Mouse (Mus musculus): Measurements from ENCODE around the gene 9230112D13Rik. TPM values are rescaled to one million over a fixed set of nuclear protein-coding genes. Genes with fewer than 3 reads are reported as not detected.

The 9230112D13Rik gene
- polyA plus RNA-seq, 1 experiment from 2014 or later, result not detected

GRCm38 (mm10) chr14:34533537-34533936 lies 10.9 kb upstream of the 9230112D13Rik start:
- Histone ChIP-seq H3K36me3 (no peaks in the 10 kb centered on the region), H3K27me3 (no peaks in the 10 kb centered on the region), H3K4me2 (replicated peaks) (no peak overlapping the region), H3K27ac (replicated peaks) (no peak overlapping the region), H3K9me3 (no peaks in the 10 kb centered on the region), H3K4me3 (no peak overlapping the region), H3K9ac (replicated peaks) (no peak overlapping the region), H3K4me1 (no peaks in the 10 kb centered on the region)
- ATAC-seq (replicated peaks), result no peak
- WGBS, result 87% methylated on average over 5 of the region's 5 CpGs

- Histone ChIP-seq H3K4me3 (no peak overlapping the region), H3K27ac (replicated peaks) (no peak overlapping the region), H3K9me3 (no peaks in the 10 kb centered on the region), H3K4me1 (no peaks in the 10 kb centered on the region), H3K27me3 (0 out of 2 replicates have a peak, but pooled peaks cover 2% of the 10 kb centered on the region), H3K9ac (replicated peaks) (no peak overlapping the region), H3K36me3 (no peaks in the 10 kb centered on the region), H3K4me2 (replicated peaks) (no peak overlapping the region)
- ATAC-seq (replicated peaks), result no peak
- WGBS, result 90% methylated on average over 6 of the region's 6 CpGs
Measured at GRCm38 (mm10) chr14:34532536-34532935, 9.9 kb upstream of the 9230112D13Rik start.

- Histone ChIP-seq H3K9me3 (no peaks in the 10 kb centered on the region), H3K27ac (replicated peaks) (no peak overlapping the region), H3K27me3 (0 out of 2 replicates have a peak, but pooled peaks cover 2% of the 10 kb centered on the region), H3K4me3 (no peak overlapping the region), H3K9ac (replicated peaks) (no peak overlapping the region), H3K36me3 (no peaks in the 10 kb centered on the region), H3K4me1 (no peaks in the 10 kb centered on the region), H3K4me2 (replicated peaks) (no peak overlapping the region)
- ATAC-seq (replicated peaks), result no peak
- WGBS, result 63% methylated on average over 8 of the region's 8 CpGs
Measured at GRCm38 (mm10) chr14:34528804-34529203, 6.2 kb upstream of the 9230112D13Rik start.

- WGBS, result 93% methylated on average over 8 of the region's 8 CpGs
- Histone ChIP-seq H3K9me3 (no peaks in the 10 kb centered on the region), H3K9ac (replicated peaks) (no peak overlapping the region), H3K27me3 (no peaks in the 10 kb centered on the region), H3K27ac (replicated peaks) (no peak overlapping the region), H3K4me3 (no peak overlapping the region), H3K4me1 (no peaks in the 10 kb centered on the region), H3K36me3 (no peaks in the 10 kb centered on the region), H3K4me2 (replicated peaks) (no peak overlapping the region)
- ATAC-seq (replicated peaks), result no peak
Measured at GRCm38 (mm10) chr14:34517959-34518544, 4.5 kb downstream of the 9230112D13Rik start.

GRCm38 (mm10) chr14:34516960-34517577 lies 5.5 kb downstream of the 9230112D13Rik start:
- Histone ChIP-seq H3K4me1 (peaks cover 2% of the 10 kb centered on the region; the same call in 1 of the 2 replicates), H3K27ac (replicated peaks) (no peak overlapping the region), H3K4me3 (no peak overlapping the region), H3K9ac (replicated peaks) (no peak overlapping the region), H3K4me2 (replicated peaks) (no peak overlapping the region), H3K9me3 (no peaks in the 10 kb centered on the region), H3K36me3 (no peaks in the 10 kb centered on the region), H3K27me3 (no peaks in the 10 kb centered on the region)
- ATAC-seq (replicated peaks), result no peak
- 91% methylated on average over 10 of the region's 10 CpGs for WGBS

GRCm38 (mm10) chr14:34515860-34516259 lies 6.7 kb downstream of the 9230112D13Rik start:
- Histone ChIP-seq H3K4me3 (no peak overlapping the region), H3K9ac (replicated peaks) (no peak overlapping the region), H3K27me3 (no peaks in the 10 kb centered on the region), H3K36me3 (no peaks in the 10 kb centered on the region), H3K4me1 (peaks cover 5% of the 10 kb centered on the region; the same call in 1 of the 2 replicates), H3K4me2 (replicated peaks) (no peak overlapping the region), H3K9me3 (no peaks in the 10 kb centered on the region), H3K27ac (replicated peaks) (no peak overlapping the region)
- ATAC-seq (replicated peaks), result no peak
- 92% methylated on average over 5 of the region's 5 CpGs for WGBS

GRCm38 (mm10) chr14:34514120-34514519 lies 8.5 kb downstream of the 9230112D13Rik start:
- Histone ChIP-seq H3K4me3 (no peak overlapping the region), H3K9me3 (no peaks in the 10 kb centered on the region), H3K27me3 (no peaks in the 10 kb centered on the region), H3K4me2 (replicated peaks) (no peak overlapping the region), H3K27ac (replicated peaks) (no peak overlapping the region), H3K4me1 (peaks cover 5% of the 10 kb centered on the region), H3K36me3 (no peaks in the 10 kb centered on the region), H3K9ac (replicated peaks) (no peak overlapping the region)
- no peak for ATAC-seq (replicated peaks)
- 37% methylated on average over 6 of the region's 6 CpGs for WGBS

- no peak overlapping the region for H3K4me3 ChIP-seq
- ATAC-seq (replicated peaks), result no peak
Measured at GRCm38 (mm10) chr14:34512602-34513001, 10.0 kb downstream of the 9230112D13Rik start.

GRCm38 (mm10) chr14:34511901-34512300 lies 10.7 kb downstream of the 9230112D13Rik start:
- H3K27ac ChIP-seq (replicated peaks), result no peak overlapping the region
- WGBS, result 57% methylated on average over 11 of the region's 11 CpGs
- H3K9me3 ChIP-seq, result no peaks in the 10 kb centered on the region
- H3K27me3 ChIP-seq, result no peaks in the 10 kb centered on the region
- H3K4me1 ChIP-seq, result peaks cover 19% of the 10 kb centered on the region
- 0 out of 2 replicates have a peak overlapping the region, but pooled peaks have one; percentile 7 for H3K9ac ChIP-seq (replicated peaks)
- no peak for ATAC-seq (replicated peaks)
- H3K36me3 ChIP-seq, result no peaks in the 10 kb centered on the region
- no peak overlapping the region for H3K4me3 ChIP-seq
- H3K4me2 ChIP-seq (replicated peaks), result no peak overlapping the region

More at GRCm38 (mm10) chr14:34512602-34513001, 10.0 kb downstream of the 9230112D13Rik start:
- Histone ChIP-seq H3K27me3 (no peaks in the 10 kb centered on the region), H3K4me2 (replicated peaks) (no peak overlapping the region), H3K36me3 (no peaks in the 10 kb centered on the region), H3K9ac (replicated peaks) (no peak overlapping the region), H3K9me3 (no peaks in the 10 kb centered on the region), H3K27ac (replicated peaks) (no peak overlapping the region), H3K4me1 (peaks cover 19% of the 10 kb centered on the region)
- WGBS, result 83% methylated on average over 4 of the region's 4 CpGs

- no peak overlapping the region for H3K4me2 ChIP-seq (replicated peaks)
- H3K4me1 ChIP-seq, result peaks cover 24% of the 10 kb centered on the region
- whole genome bisulfite sequencing, result 38% methylated on average over 7 of the region's 7 CpGs
- no peak overlapping the region for H3K9ac ChIP-seq (replicated peaks)
- no peaks in the 10 kb centered on the region for H3K9me3 ChIP-seq
- H3K36me3 ChIP-seq, result no peaks in the 10 kb centered on the region
- ATAC-seq (replicated peaks), result peak; percentile 41
- H3K27me3 ChIP-seq, result no peaks in the 10 kb centered on the region
- H3K4me3 ChIP-seq, result no peak overlapping the region
- peak overlapping the region; percentile 63 for H3K27ac ChIP-seq (replicated peaks)
Measured at GRCm38 (mm10) chr14:34508842-34509439, 13.7 kb downstream of the 9230112D13Rik start.

GRCm38 (mm10) chr14:34508187-34508840 lies 14.3 kb downstream of the 9230112D13Rik start:
- Histone ChIP-seq H3K4me2 (replicated peaks) (no peak overlapping the region), H3K9ac (replicated peaks) (no peak overlapping the region), H3K27me3 (no peaks in the 10 kb centered on the region), H3K9me3 (no peaks in the 10 kb centered on the region), H3K36me3 (no peaks in the 10 kb centered on the region), H3K27ac (replicated peaks) (peak overlapping the region; percentile 63), H3K4me3 (no peak overlapping the region), H3K4me1 (peaks cover 30% of the 10 kb centered on the region)
- ATAC-seq (replicated peaks), result peak; percentile 79
- WGBS, result 25% methylated on average over 4 of the region's 4 CpGs

GRCm38 (mm10) chr14:34505309-34505708 lies 17.3 kb downstream of the 9230112D13Rik start:
- Histone ChIP-seq H3K27me3 (no peaks in the 10 kb centered on the region), H3K9ac (replicated peaks) (no peak overlapping the region), H3K4me2 (replicated peaks) (no peak overlapping the region), H3K4me3 (no peak overlapping the region), H3K27ac (replicated peaks) (no peak overlapping the region), H3K36me3 (no peaks in the 10 kb centered on the region), H3K9me3 (no peaks in the 10 kb centered on the region), H3K4me1 (peaks cover 38% of the 10 kb centered on the region)
- WGBS, result 71% methylated on average over 7 of the region's 7 CpGs
- ATAC-seq (replicated peaks), result no peak

Data from forebrain, embryonic 15.5 days (tissue).